Mouse (Mus musculus): ENCODE measurements at regions not wholly inside any gene's neighbourhood (a gene's known extent, or its start where the extent isn't known, plus 50 kb on each side); places are given as distances from the start of the nearest gene placed in this dataset.

GRCm38 (mm10) chr9:41621341-41621740 is 459.8 kb upstream of the Ubash3b start:
- Histone ChIP-seq H3K9ac (no peak overlapping the region), H3K36me3 (replicated peaks) (no peaks in the 10 kb centered on the region), H3K27me3 (no peaks in the 10 kb centered on the region), H3K9me3 (no peaks in the 10 kb centered on the region), H3K4me3 (replicated peaks) (no peak overlapping the region), H3K4me1 (no peaks in the 10 kb centered on the region), H3K27ac (0 out of 2 replicates have a peak overlapping the region, but pooled peaks have one; percentile 13), H3K4me2 (no peak overlapping the region)
- no peak for ATAC-seq (ENCODE audit: low FRiP score)
- 83% methylated on average over 8 of the region's 8 CpGs for WGBS

DNA sequence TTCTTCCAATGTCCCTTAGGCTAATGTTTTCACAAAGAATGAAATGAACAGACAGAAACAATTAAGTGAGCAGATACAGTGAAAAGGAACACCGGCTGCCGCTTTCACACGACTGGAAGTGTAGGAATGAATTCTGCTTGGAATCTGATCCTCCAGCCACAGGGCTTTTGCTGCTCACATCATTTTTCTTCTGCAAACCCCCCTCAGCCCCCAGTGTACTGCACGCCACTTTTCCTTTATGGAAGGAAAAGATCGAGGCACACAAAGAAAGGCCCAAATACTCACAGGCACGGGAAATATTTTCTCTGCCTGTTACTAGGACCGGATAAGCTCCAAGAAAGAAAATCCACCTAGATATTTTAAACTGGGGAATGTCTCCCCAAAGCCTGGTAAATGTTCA is 452.5 kb upstream of the Ubash3b start:
- Histone ChIP-seq H3K4me3 (replicated peaks) (no peak overlapping the region), H3K9ac (no peak overlapping the region), H3K9me3 (no peaks in the 10 kb centered on the region), H3K27me3 (no peaks in the 10 kb centered on the region), H3K36me3 (replicated peaks) (no peaks in the 10 kb centered on the region), H3K4me1 (peaks cover 49% of the 10 kb centered on the region), H3K27ac (peak overlapping the region; percentile 95), H3K4me2 (peak overlapping the region; percentile 13; the same call in 1 of the 2 replicates)
- no peak for ATAC-seq (ENCODE audit: low FRiP score)
- 21% methylated on average over 7 of the region's 7 CpGs for WGBS

- Histone ChIP-seq H3K4me2 (peak overlapping the region; percentile 47), H3K27ac (peak overlapping the region; percentile 95), H3K27me3 (no peaks in the 10 kb centered on the region), H3K36me3 (replicated peaks) (no peaks in the 10 kb centered on the region), H3K9me3 (no peaks in the 10 kb centered on the region), H3K4me3 (replicated peaks) (peak overlapping the region; percentile 10; the same call in 1 of the 2 replicates), H3K4me1 (peaks cover 49% of the 10 kb centered on the region), H3K9ac (peak overlapping the region; percentile 27; the same call in 1 of the 2 replicates)
- 23% methylated on average over 14 of the region's 14 CpGs for WGBS
- peak; percentile 36; the same call in 1 of the 2 replicates for ATAC-seq (ENCODE audit: low FRiP score)
Measured at GRCm38 (mm10) chr9:41612802-41613550, 451.5 kb upstream of the Ubash3b start.

GRCm38 (mm10) chr9:41612452-41612795 is 450.9 kb upstream of the Ubash3b start:
- WGBS: 5% methylated on average over 7 of the region's 7 CpGs
- H3K4me1 ChIP-seq: peaks cover 49% of the 10 kb centered on the region

GRCm38 (mm10) chr9:41611534-41612451 is 450.3 kb upstream of the Ubash3b start:
- WGBS: 2% methylated on average over 11 of the region's 11 CpGs
- H3K27me3 ChIP-seq: 0 out of 2 replicates have a peak, but pooled peaks cover 4% of the 10 kb centered on the region
- H3K4me1 ChIP-seq: peaks cover 49% of the 10 kb centered on the region

More at GRCm38 (mm10) chr9:41612452-41612795, 450.9 kb upstream of the Ubash3b start:
- 0 out of 2 replicates have a peak, but pooled peaks cover under 1% of the 10 kb centered on the region for H3K27me3 ChIP-seq
- no peaks in the 10 kb centered on the region for H3K36me3 ChIP-seq (replicated peaks)
- H3K4me2 ChIP-seq: peak overlapping the region; percentile 47
- ATAC-seq (ENCODE audit: low FRiP score): peak; percentile 75
- H3K27ac ChIP-seq: peak overlapping the region; percentile 95
- no peaks in the 10 kb centered on the region for H3K9me3 ChIP-seq
- H3K9ac ChIP-seq: peak overlapping the region; percentile 27; the same call in 1 of the 2 replicates
- H3K4me3 ChIP-seq (replicated peaks): peak overlapping the region; percentile 10; the same call in 1 of the 2 replicates

GRCm38 (mm10) chr9:41610347-41610746 is 448.9 kb upstream of the Ubash3b start:
- no peak for ATAC-seq (ENCODE audit: low FRiP score)
- Histone ChIP-seq H3K9me3 (no peaks in the 10 kb centered on the region), H3K9ac (peak overlapping the region; percentile 21), H3K27ac (peak overlapping the region; percentile 95), H3K4me3 (replicated peaks) (no peak overlapping the region), H3K27me3 (0 out of 2 replicates have a peak, but pooled peaks cover 4% of the 10 kb centered on the region), H3K4me2 (no peak overlapping the region), H3K4me1 (peaks cover 56% of the 10 kb centered on the region), H3K36me3 (replicated peaks) (no peaks in the 10 kb centered on the region)
- WGBS: 17% methylated on average over 4 of the region's 4 CpGs

More at GRCm38 (mm10) chr9:41611534-41612451, 450.3 kb upstream of the Ubash3b start:
- peak overlapping the region; percentile 10 for H3K4me3 ChIP-seq (replicated peaks)
- ATAC-seq (ENCODE audit: low FRiP score): peak; percentile 95
- peak overlapping the region; percentile 95 for H3K27ac ChIP-seq
- H3K9me3 ChIP-seq: no peaks in the 10 kb centered on the region
- peak overlapping the region; percentile 38 for H3K9ac ChIP-seq
- H3K36me3 ChIP-seq (replicated peaks): no peaks in the 10 kb centered on the region
- H3K4me2 ChIP-seq: peak overlapping the region; percentile 47

DNA sequence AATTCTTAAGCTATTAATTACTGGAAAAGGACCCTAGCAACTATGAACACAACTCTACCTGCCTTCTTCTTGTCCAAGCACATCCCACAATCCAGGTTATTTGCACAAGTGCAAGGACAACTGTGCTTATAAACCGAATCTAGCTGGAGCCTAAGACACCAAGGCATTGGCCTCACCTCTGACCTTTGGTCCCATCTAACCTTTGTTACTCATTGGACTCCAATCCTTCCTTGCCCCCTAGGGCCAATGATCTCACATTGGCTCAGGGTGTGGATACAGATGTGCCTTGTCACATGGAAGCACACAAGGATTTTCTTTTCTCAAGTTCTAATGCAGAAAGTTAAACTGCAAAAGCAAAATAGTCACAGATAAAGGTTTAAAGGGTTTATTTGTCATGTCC is 444.6 kb upstream of the Ubash3b start:
- peaks cover 36% of the 10 kb centered on the region for H3K4me1 ChIP-seq
- 0 out of 2 replicates have a peak, but pooled peaks cover 4% of the 10 kb centered on the region for H3K27me3 ChIP-seq
- no peak overlapping the region for H3K4me3 ChIP-seq (replicated peaks)
- H3K36me3 ChIP-seq (replicated peaks): no peaks in the 10 kb centered on the region
- no peaks in the 10 kb centered on the region for H3K9me3 ChIP-seq
- 79% methylated on average over 1 of the region's 1 CpGs for WGBS
- no peak overlapping the region for H3K27ac ChIP-seq
- H3K4me2 ChIP-seq: no peak overlapping the region
- ATAC-seq (ENCODE audit: low FRiP score): no peak
- H3K9ac ChIP-seq: no peak overlapping the region

DNA sequence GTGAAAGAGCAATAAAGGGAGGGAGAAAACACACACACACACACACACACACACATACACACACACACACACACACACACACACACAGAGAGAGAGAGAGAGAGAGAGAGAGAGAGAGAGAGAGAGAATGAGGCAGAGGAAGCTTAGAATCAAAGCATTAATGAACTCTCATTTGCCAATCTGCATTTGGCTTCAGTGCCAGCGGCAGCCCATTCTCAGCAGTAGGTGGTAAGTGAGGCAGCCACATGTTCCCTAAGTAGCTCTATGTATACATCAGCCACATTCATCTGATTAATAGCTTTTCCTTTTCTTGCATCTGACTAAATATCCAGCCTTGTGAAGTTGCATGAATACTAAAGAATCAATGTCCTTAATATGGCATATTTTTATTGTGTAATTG is 443.4 kb upstream of the Ubash3b start:
- Histone ChIP-seq H3K36me3 (replicated peaks) (no peaks in the 10 kb centered on the region), H3K9me3 (no peaks in the 10 kb centered on the region), H3K27me3 (0 out of 2 replicates have a peak, but pooled peaks cover 4% of the 10 kb centered on the region), H3K9ac (no peak overlapping the region), H3K4me1 (peaks cover 38% of the 10 kb centered on the region), H3K4me2 (no peak overlapping the region), H3K27ac (peak overlapping the region; percentile 61), H3K4me3 (replicated peaks) (no peak overlapping the region)
- no peak for ATAC-seq (ENCODE audit: low FRiP score)
- WGBS: 44% methylated on average over 1 of the region's 1 CpGs

DNA sequence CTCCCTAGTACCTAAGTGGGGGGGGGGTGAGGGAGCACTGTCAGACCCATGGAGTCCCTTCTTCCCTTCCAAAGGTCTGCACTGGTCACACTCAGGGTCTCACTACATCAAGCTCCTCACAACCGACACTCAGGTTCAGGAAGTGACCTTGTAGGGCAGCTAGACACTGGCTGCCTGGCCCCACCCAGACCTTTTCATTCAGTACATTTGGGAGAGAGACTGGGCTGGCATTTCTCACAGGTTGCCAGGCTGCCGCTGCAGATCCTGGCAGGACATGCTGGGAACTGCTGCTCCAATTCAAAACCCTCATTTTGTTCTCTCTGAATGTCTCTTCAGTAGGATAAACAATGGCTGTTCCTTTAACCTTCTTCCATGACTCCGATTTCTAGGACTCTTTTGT is 439.3 kb upstream of the Ubash3b start:
- 0 out of 2 replicates have a peak, but pooled peaks have one; percentile 41 for ATAC-seq (ENCODE audit: low FRiP score)
- H3K27ac ChIP-seq: peak overlapping the region; percentile 70
- H3K4me1 ChIP-seq: peaks cover 52% of the 10 kb centered on the region
- no peak overlapping the region for H3K4me2 ChIP-seq
- H3K4me3 ChIP-seq (replicated peaks): no peak overlapping the region
- H3K27me3 ChIP-seq: no peaks in the 10 kb centered on the region
- H3K9me3 ChIP-seq: no peaks in the 10 kb centered on the region
- 16% methylated on average over 3 of the region's 3 CpGs for WGBS
- 0 out of 2 replicates have a peak, but pooled peaks cover 5% of the 10 kb centered on the region for H3K36me3 ChIP-seq (replicated peaks)
- 0 out of 2 replicates have a peak overlapping the region, but pooled peaks have one; percentile 1 for H3K9ac ChIP-seq

GRCm38 (mm10) chr9:41599874-41600273 is 438.4 kb upstream of the Ubash3b start:
- Histone ChIP-seq H3K27me3 (no peaks in the 10 kb centered on the region), H3K4me1 (peaks cover 52% of the 10 kb centered on the region), H3K9me3 (no peaks in the 10 kb centered on the region), H3K27ac (peak overlapping the region; percentile 70; the same call in 1 of the 2 replicates), H3K4me2 (no peak overlapping the region), H3K9ac (no peak overlapping the region), H3K36me3 (replicated peaks) (0 out of 2 replicates have a peak, but pooled peaks cover 5% of the 10 kb centered on the region), H3K4me3 (replicated peaks) (no peak overlapping the region)
- WGBS: 44% methylated on average over 1 of the region's 1 CpGs
- ATAC-seq (ENCODE audit: low FRiP score): no peak

GRCm38 (mm10) chr9:41595749-41596148 is 434.3 kb upstream of the Ubash3b start:
- H3K9me3 ChIP-seq: no peaks in the 10 kb centered on the region
- H3K4me1 ChIP-seq: peaks cover 50% of the 10 kb centered on the region
- ATAC-seq (ENCODE audit: low FRiP score): no peak
- H3K27me3 ChIP-seq: no peaks in the 10 kb centered on the region
- peak overlapping the region; percentile 80 for H3K27ac ChIP-seq
- H3K4me3 ChIP-seq (replicated peaks): no peak overlapping the region
- H3K4me2 ChIP-seq: no peak overlapping the region
- 33% methylated on average over 5 of the region's 5 CpGs for WGBS
- no peak overlapping the region for H3K9ac ChIP-seq
- H3K36me3 ChIP-seq (replicated peaks): peaks cover 31% of the 10 kb centered on the region

DNA sequence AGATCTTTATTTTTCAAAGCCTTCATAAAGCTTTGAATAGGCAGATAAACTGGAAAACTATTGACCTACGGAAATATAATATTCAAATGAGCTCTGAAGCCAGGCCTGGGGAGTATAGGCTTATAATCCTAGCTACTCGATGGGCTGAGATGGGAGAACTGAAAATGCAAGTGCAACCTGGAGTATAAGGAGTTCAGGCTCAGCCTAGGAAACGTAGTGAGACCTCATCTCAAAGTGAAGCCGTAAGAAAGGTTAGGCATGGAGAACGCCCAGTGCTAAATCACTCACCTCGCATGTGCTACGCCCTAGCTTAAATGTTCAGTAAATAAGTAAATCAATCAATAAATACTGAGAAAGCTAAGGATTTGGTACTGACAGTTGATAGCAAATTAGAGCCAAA is 432.5 kb upstream of the Ubash3b start:
- peaks cover 55% of the 10 kb centered on the region for H3K4me1 ChIP-seq
- H3K9ac ChIP-seq: no peak overlapping the region
- H3K27me3 ChIP-seq: no peaks in the 10 kb centered on the region
- H3K36me3 ChIP-seq (replicated peaks): peaks cover 48% of the 10 kb centered on the region
- no peak overlapping the region for H3K4me2 ChIP-seq
- H3K27ac ChIP-seq: peak overlapping the region; percentile 65; the same call in 1 of the 2 replicates
- no peak for ATAC-seq (ENCODE audit: low FRiP score)
- H3K4me3 ChIP-seq (replicated peaks): no peak overlapping the region
- no peaks in the 10 kb centered on the region for H3K9me3 ChIP-seq
- WGBS: 83% methylated on average over 7 of the region's 7 CpGs

Data from forebrain, embryonic 12.5 days (tissue).